Mouse (Mus musculus) kidney, postnatal 0 days (tissue): Measurements from ENCODE around the gene Fibcd1. TPM values are rescaled to one million over a fixed set of nuclear protein-coding genes. Genes with fewer than 3 reads are reported as not detected.

Source experiments
- ATAC-seq: fragments of 200-750 bp; cut with Nextera tagmentation; replicated peaks from 2 replicates; pipeline ENCODE4 v1.8.0; 2017; ENCODE audit warnings: low read depth, moderate number of reproducible peaks, moderate TSS enrichment, moderate library complexity; ENCODE audit not compliant: low FRiP score
- DNase-seq: peaks from one replicate; pipeline ENCODE4 v3.0.0-alpha.2; 2016; ENCODE audit warnings: low spot score
- H3K27ac ChIP-seq: fragments of 300-500 bp; sonication (generic); 2 replicates; pipeline ENCODE4 v1.5.1; 2014; ENCODE audit warnings: mild to moderate bottlenecking
- H3K27me3 ChIP-seq: fragments of 300-500 bp; sonication (generic); 2 replicates; pipeline ENCODE4 v1.6.1; 2014; ENCODE audit warnings: low read length, mixed read lengths; ENCODE audit not compliant: insufficient read depth
- H3K36me3 ChIP-seq: fragments of 300-500 bp; sonication (generic); 2 replicates; pipeline ENCODE4 v1.6.1; 2014; ENCODE audit warnings: low read length, mixed read lengths; ENCODE audit not compliant: insufficient read depth
- H3K4me1 ChIP-seq: fragments of 300-500 bp; sonication (generic); replicated peaks from 2 replicates; pipeline ENCODE4 v1.6.1; 2014; ENCODE audit warnings: antibody characterized with exemption, low read length, mixed read lengths; ENCODE audit not compliant: insufficient read depth
- H3K4me2 ChIP-seq: fragments of 300-500 bp; sonication (generic); 2 replicates; pipeline ENCODE4 v1.6.1; 2014; ENCODE audit warnings: mild to moderate bottlenecking, low read length, moderate library complexity, mixed read lengths
- H3K4me3 ChIP-seq: fragments of 300-500 bp; sonication (generic); replicated peaks from 2 replicates; pipeline ENCODE4 v1.5.1; 2014; ENCODE audit warnings: low read depth, low read length
- H3K9ac ChIP-seq: fragments of 300-500 bp; sonication (generic); 2 replicates; pipeline ENCODE4 v1.6.1; 2014; ENCODE audit warnings: low read depth, low read length
- H3K9me3 ChIP-seq: fragments of 300-500 bp; sonication (generic); replicated peaks from 2 replicates; pipeline ENCODE4 v1.6.1; 2016; ENCODE audit warnings: low read length, inconsistent platforms, mixed read lengths
- CTCF ChIP-seq: IDR thresholded peaks from 2 replicates; pipeline ENCODE4 v1.5.1; 2016; ENCODE audit warnings: antibody characterized with exemption, low read depth, mild to moderate bottlenecking, moderate library complexity
- WGBS: fragments of 180-500 bp; shearing (Covaris S2); extraction: QIAGEN DNeasy Blood & Tissue Kit; methylation state at CpG from one replicate; pipeline ENCODE4 v1.1.7; 2014; 5-methylcytosine and 5-hydroxymethylcytosine counted together
- polyA plus RNA-seq: library from polyadenylated mRNA; unstranded; fragments of >200 nt; fragmentation: Nextera tagmentation; extraction: Ambion mirVana; gene quantifications from 2 replicates; pipeline ENCODE4 v1.2.1, GENCODE M21; 2015

Gene Fibcd1
- 0.75 and 0.89 TPM in 2 replicates for polyA plus RNA-seq

DNA sequence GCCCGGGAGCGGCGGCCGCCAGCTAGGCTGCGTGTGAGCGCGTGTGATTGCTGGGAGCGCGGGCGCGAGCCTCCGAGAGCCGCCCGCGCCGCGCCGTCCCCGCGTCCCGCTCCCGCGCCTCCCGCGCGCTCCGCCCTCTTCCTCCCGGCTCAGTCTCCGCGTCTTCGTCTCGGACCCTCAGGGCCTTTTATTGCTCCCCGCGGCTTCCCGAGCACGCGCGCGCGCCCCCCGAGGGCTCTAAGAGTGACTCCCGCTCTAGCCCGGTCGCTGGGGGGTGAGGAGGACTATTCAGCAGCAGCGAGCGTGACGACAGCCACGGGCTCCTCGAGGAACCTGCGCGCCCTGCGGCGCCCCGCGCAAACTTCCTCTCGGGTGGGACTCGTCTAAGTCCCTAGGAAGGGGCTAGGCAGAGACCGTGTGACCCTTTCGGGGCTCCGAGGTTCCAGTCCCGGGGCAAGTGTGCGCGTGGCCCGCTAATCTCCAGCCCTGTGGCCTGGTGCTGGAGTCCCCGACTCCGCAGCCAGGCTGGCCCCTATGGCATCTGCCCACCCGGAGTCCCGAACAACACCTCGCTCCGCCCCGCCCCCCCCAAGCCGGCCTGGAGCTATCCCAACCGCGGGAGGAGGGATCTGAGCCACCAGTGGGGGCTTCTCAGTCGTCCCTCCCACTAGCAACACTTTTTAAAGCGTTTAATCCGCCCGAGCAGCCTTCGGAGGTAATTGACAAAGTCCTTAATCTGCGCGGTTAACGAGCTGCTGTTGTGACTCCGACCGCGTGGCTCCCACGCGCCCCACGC is at the start of gene Fibcd1:
Fibcd1 (minus strand) TSS at position 110 of the 796 bp plus-strand sequence.
- Histone ChIP-seq H3K36me3 (no peaks in the 10 kb centered on the region), H3K4me1 (peaks cover 15% of the 10 kb centered on the region), H3K4me2 (peak within 1 kb of the TSS; percentile 97), H3K4me3 (peak within 1 kb of the TSS; percentile 51), H3K27ac (no peak within 1 kb of the TSS), H3K9ac (peak within 1 kb of the TSS; percentile 51; the same call in 1 of the 2 replicates), H3K9me3 (no peaks in the 10 kb centered on the region), H3K27me3 (peaks cover 24% of the 10 kb centered on the region)
- WGBS, result under 1% methylated on average over 68 of the region's 88 CpGs
- no peak for TF ChIP-seq CTCF
- ATAC-seq, result no peak
- DNase-seq, result no peak

DNA sequence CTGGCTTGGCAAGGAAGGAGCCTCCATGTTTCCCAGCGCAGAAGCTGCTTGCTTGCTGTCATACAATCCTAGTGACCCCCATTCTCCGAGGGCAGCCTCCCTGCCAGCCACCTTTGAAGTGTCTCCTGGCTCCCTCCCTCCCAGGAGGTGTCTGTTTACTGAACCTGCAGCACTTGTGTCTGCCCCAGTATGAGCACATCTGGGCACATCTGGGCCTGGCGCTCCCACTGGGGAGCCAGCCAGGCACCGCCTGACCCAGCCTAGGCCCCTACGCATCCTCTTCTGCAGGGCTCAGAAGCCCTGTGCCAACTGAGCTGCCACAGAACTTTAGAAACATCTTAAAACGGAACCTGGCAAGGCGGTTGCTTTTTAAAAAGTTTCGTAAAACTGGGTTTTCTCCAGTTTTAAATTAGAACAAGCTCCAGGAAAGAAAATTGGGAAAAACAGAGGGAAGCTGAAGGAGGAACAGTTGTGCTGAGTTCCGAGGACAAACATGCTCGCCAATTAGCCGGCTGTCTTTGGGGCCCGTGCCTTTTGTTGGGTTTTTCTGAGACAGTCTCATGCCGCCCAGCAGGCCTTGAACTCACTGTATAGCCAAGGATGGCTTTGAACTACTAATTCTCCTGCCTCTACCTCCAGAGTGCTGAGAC is 48.5 kb upstream of the Fibcd1 start:
- WGBS, result 56% methylated on average over 13 of the region's 13 CpGs
- H3K36me3 ChIP-seq, result no peaks in the 10 kb centered on the region
- no peak for TF ChIP-seq CTCF
- no peak for ATAC-seq
- peaks cover 8% of the 10 kb centered on the region for H3K4me1 ChIP-seq
- H3K9ac ChIP-seq, result no peak overlapping the region
- no peak overlapping the region for H3K4me2 ChIP-seq
- H3K27ac ChIP-seq, result no peak overlapping the region; the same call in 1 of the 2 replicates
- H3K27me3 ChIP-seq, result no peaks in the 10 kb centered on the region
- no peak overlapping the region for H3K4me3 ChIP-seq
- DNase-seq, result peak; percentile 57
- H3K9me3 ChIP-seq, result no peaks in the 10 kb centered on the region

DNA sequence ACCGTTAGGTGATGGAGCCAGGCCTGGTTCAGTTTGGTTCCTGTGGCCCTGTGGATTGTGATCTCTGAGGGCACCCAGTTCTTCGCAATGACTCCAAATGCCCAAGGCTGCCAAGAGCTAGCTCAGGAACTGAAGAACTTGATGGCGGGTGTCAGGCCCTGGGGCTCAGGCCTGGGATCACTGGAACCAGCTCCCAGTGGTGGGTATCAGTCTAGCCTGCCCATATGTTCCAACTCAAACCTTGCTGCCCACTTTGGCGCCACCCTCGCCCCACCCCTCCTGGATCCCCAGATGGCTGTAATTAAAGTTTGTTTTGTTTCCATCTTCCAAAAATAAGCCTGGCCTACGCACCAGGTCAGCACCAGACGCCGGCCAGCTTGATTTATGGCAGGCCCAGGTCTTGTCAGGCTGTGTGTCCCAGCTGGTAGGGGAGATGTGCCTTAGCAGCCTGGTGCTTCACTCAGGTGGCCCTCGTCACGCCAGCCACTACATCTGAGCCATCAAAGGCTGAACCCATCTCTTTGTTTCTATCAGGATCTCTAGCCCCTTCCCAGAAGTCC is 47.4 kb upstream of the Fibcd1 start:
- Histone ChIP-seq H3K36me3 (no peaks in the 10 kb centered on the region), H3K27ac (no peak overlapping the region), H3K27me3 (0 out of 2 replicates have a peak, but pooled peaks cover 4% of the 10 kb centered on the region), H3K9ac (no peak overlapping the region), H3K9me3 (no peaks in the 10 kb centered on the region), H3K4me3 (no peak overlapping the region), H3K4me1 (peaks cover 8% of the 10 kb centered on the region), H3K4me2 (no peak overlapping the region)
- DNase-seq (no peak), ATAC-seq (no peak)
- 41% methylated on average over 10 of the region's 10 CpGs for WGBS
- no peak for TF ChIP-seq CTCF

DNA sequence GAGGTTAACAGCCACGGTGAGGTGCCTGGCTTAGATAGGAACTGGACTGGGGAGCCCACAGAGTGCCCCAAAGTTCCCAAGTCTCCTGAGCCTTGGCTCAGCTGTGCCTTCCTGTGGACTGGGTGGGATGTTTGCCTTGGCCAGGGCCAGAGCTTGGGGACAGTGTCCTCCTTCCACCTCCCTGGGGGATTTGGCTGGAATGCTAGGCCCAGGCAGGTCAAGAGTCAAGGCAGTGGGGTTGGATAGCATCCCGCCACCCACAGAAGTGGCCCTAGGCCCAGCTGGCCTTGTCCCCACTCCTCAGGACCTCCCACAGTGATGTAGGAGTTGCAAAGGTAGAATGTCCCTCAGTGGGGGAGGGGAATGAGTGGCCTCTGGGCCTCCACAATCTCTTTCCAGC is 45.4 kb upstream of the Fibcd1 start:
- Histone ChIP-seq H3K36me3 (no peaks in the 10 kb centered on the region), H3K27ac (no peak overlapping the region), H3K9ac (no peak overlapping the region), H3K9me3 (no peaks in the 10 kb centered on the region), H3K4me3 (no peak overlapping the region), H3K27me3 (peaks cover 8% of the 10 kb centered on the region; the same call in 1 of the 2 replicates), H3K4me2 (no peak overlapping the region), H3K4me1 (peaks cover 8% of the 10 kb centered on the region)
- ATAC-seq, result no peak
- no peak for TF ChIP-seq CTCF
- WGBS, result 62% methylated on average over 2 of the region's 2 CpGs
- DNase-seq, result no peak

DNA sequence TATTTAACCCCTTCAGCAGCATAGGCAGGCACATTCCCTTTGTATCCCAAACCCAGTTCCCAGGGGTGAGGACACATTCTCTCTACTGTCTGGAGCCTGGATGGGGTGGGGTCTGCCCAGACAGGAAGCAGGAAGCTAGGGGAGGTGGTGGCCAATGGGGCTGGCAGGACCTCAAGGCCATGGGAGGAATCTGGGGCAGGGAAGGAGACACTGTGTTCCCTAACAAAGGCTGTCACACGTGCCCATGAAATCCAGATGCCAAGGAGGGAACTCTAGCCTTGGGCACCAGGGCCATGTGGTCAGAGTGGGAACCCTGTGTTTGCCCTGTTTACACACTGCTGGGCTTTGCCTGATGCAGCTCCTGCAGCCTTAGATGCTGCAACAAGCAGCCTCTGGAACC is 43.1 kb upstream of the Fibcd1 start:
- H3K27me3 ChIP-seq, result peaks cover 8% of the 10 kb centered on the region; the same call in 1 of the 2 replicates
- ATAC-seq, result no peak
- no peak for TF ChIP-seq CTCF
- WGBS, result 32% methylated on average over 1 of the region's 1 CpGs
- H3K4me1 ChIP-seq, result peaks cover 7% of the 10 kb centered on the region
- H3K9me3 ChIP-seq, result no peaks in the 10 kb centered on the region
- no peak overlapping the region for H3K9ac ChIP-seq
- no peak overlapping the region for H3K27ac ChIP-seq
- no peak overlapping the region for H3K4me2 ChIP-seq
- H3K4me3 ChIP-seq, result no peak overlapping the region
- no peak for DNase-seq
- no peaks in the 10 kb centered on the region for H3K36me3 ChIP-seq

DNA sequence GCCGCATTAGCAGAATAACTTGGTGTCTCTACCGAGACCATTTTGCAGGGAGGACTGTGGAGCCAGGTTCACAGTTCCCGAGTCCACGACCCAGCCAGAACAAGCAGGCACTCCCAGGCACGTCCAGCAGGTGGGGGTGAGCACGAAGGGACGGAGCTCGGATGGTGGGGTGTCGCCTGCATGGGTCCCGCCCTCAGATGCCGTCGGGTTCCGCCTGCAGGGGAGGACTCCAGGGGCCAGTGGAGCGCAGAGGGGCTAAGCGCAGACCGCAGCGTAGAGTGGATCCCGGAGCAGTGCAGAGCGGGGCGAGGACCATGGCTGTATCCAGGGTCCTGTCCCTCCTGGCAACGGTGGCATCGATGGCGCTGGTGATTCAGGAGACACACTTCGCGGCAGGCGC is 41.2 kb upstream of the Fibcd1 start, which contains the start of gene Lamc3:
Lamc3 (plus strand) TSS at position 262 of the 400 bp plus-strand sequence.
- Histone ChIP-seq H3K9ac (0 out of 2 replicates have a peak within 1 kb of the TSS, but pooled peaks have one; percentile 25), H3K27ac (no peak within 1 kb of the TSS), H3K36me3 (no peaks in the 10 kb centered on the region), H3K9me3 (no peaks in the 10 kb centered on the region), H3K4me2 (peak within 1 kb of the TSS; percentile 47), H3K27me3 (peaks cover 16% of the 10 kb centered on the region), H3K4me3 (peak within 1 kb of the TSS; percentile 23), H3K4me1 (no peaks in the 10 kb centered on the region)
- ATAC-seq (peak; percentile 80), DNase-seq (peak; percentile 93)
- peak; percentile 83 for TF ChIP-seq CTCF
- WGBS, result 3% methylated on average over 25 of the region's 26 CpGs
